Mouse (Mus musculus) E14TG2a.4 (cell line): Measurements from ENCODE around the gene Slc12a7.

ENCODE experiments used
- CTCF ChIP-seq: conservative IDR thresholded peaks from 2 replicates; pipeline ENCODE4 v1.5.1; 2014; ENCODE audit warnings: low read length
- POU5F1 ChIP-seq: IDR thresholded peaks from 2 replicates; pipeline ENCODE4 v1.6.1; 2014; ENCODE audit warnings: low read length, borderline replicate concordance

GRCm38 (mm10) chr13:73712228-73712627 is 20.7 kb upstream of the Slc12a7 start:
- TF ChIP-seq CTCF: no peak
- no peak for TF ChIP-seq POU5F1
